Mouse (Mus musculus) erythroblast, embryonic 14.5 days (primary cell): Measurements from ENCODE around the gene Gm7879. TPM values are rescaled to one million over a fixed set of nuclear protein-coding genes. Genes with fewer than 3 reads are reported as not detected.
"Not testable (repeated sequence)": the region's sequence is repeated elsewhere in the genome, so short reads cannot be mapped to it uniquely, and the experiment has no call there.

ENCODE experiments used
- H3K27me3 ChIP-seq: 2 replicates; pipeline ENCODE4 v1.6.1; 2012; ENCODE audit warnings: inconsistent platforms; ENCODE audit not compliant: control insufficient read depth
- H3K36me3 ChIP-seq: 2 replicates; pipeline ENCODE4 v1.6.1; 2012; ENCODE audit warnings: mild to moderate bottlenecking, inconsistent platforms; ENCODE audit not compliant: control insufficient read depth
- H3K4me1 ChIP-seq: 2 replicates; pipeline ENCODE4 v1.6.1; 2012; ENCODE audit warnings: inconsistent platforms; ENCODE audit not compliant: control insufficient read depth
- H3K4me3 ChIP-seq: replicated peaks from 2 replicates; pipeline ENCODE3; 2012; ENCODE audit warnings: moderate library complexity, mild to moderate bottlenecking, inconsistent platforms
- H3K9me3 ChIP-seq: 2 replicates; pipeline ENCODE4 v1.6.1; 2012; ENCODE audit warnings: low read length, inconsistent platforms, mixed read lengths; ENCODE audit not compliant: control insufficient read depth
- GATA1 ChIP-seq: IDR thresholded peaks from 2 replicates; pipeline ENCODE4 v1.6.1; 2012; ENCODE audit warnings: low read length, inconsistent platforms, mixed read lengths
- TAL1 ChIP-seq: IDR thresholded peaks from 3 replicates; pipeline ENCODE4 v1.6.1; 2012; ENCODE audit warnings: low read length, inconsistent platforms, mixed read lengths
- polyA plus RNA-seq: library from polyadenylated mRNA; stranded (reverse); fragments of >175 nt; gene quantifications from 2 replicates; pipeline ENCODE4 v1.2.3, GENCODE M21; 2012

Gm7879 gene
- polyA plus RNA-seq, result 0.28 TPM in 1 of 2 replicates, not detected in the other

GRCm38 (mm10) chr5:43912844-43913243 is at the start of gene Gm7879:
Gm7879 (plus strand) TSS chr5:43913144.
- not testable (repeated sequence) for H3K36me3 ChIP-seq, H3K4me1 ChIP-seq, H3K9me3 ChIP-seq

GRCm38 (mm10) chr5:43863642-43864041 is 49.3 kb upstream of the Gm7879 start:
- no peaks in the 10 kb centered on the region for H3K4me1 ChIP-seq
- H3K36me3 ChIP-seq, result no peaks in the 10 kb centered on the region
- TF ChIP-seq TAL1 (no peak), GATA1 (no peak)
- peaks cover 2% of the 10 kb centered on the region; the same call in 1 of the 2 replicates for H3K9me3 ChIP-seq
- peaks cover 2% of the 10 kb centered on the region for H3K27me3 ChIP-seq
- no peak overlapping the region for H3K4me3 ChIP-seq

More at GRCm38 (mm10) chr5:43912844-43913243, at the start of gene Gm7879:
- H3K27me3 ChIP-seq, H3K4me3 ChIP-seq: not testable (repeated sequence)

GRCm38 (mm10) chr5:43865316-43865715 is 47.6 kb upstream of the Gm7879 start:
- H3K36me3 ChIP-seq, result no peaks in the 10 kb centered on the region
- TF ChIP-seq GATA1 (no peak), TAL1 (no peak)
- H3K9me3 ChIP-seq, result no peaks in the 10 kb centered on the region
- H3K4me3 ChIP-seq, result no peak overlapping the region
- H3K27me3 ChIP-seq, result peaks cover 10% of the 10 kb centered on the region
- H3K4me1 ChIP-seq, result no peaks in the 10 kb centered on the region

- no peaks in the 10 kb centered on the region for H3K9me3 ChIP-seq
- no peaks in the 10 kb centered on the region for H3K36me3 ChIP-seq
- no peaks in the 10 kb centered on the region for H3K4me1 ChIP-seq
- peaks cover 10% of the 10 kb centered on the region for H3K27me3 ChIP-seq
- H3K4me3 ChIP-seq, result peak within 1 kb of the TSS; percentile 37
- TF ChIP-seq GATA1 (no peak), TAL1 (no peak)
Observed at GRCm38 (mm10) chr5:43868253-43868652, 44.7 kb upstream of the Gm7879 start, which contains the start of gene Cd38. Cd38 (plus strand) TSS chr5:43868553.

DNA sequence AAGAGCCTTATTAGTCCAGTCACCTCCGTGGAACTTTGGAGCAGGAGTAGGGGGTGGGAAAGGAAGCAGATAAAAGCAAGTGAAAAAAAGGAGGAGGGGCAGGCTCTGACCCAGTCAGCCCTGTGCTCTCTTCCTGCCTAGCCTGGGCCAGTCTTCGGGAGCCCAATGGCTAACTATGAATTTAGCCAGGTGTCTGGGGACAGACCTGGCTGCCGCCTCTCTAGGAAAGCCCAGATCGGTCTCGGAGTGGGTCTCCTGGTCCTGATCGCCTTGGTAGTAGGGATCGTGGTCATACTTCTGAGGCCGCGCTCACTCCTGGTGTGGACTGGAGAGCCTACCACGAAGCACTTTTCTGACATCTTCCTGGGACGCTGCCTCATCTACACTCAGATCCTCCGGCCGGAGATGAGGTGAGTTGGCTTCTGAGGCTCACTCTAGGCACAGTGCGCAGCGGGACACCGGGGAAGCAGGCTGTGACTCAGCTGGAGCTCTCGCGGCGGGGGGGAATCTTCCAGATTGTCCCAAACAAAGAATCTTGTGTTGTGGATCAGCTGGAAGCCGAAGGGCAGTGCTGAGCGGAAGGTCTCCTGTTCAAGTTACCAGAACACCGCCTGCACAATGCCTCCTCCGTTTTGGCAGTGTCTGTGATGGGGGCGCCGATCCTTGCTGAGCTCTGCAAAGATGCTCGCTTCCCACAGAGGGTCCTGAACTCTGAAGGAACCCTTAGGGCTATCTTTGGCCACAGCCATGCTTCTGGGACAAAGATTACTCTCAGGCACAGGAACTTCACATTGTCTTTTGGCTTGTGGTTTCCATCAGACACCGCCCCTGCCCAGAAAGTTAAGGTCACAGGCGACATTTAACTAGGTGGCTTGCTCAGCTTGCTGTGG is 44.0 kb upstream of the Gm7879 start:
- Histone ChIP-seq H3K9me3 (no peaks in the 10 kb centered on the region), H3K4me1 (no peaks in the 10 kb centered on the region), H3K27me3 (peaks cover 10% of the 10 kb centered on the region), H3K4me3 (peak overlapping the region; percentile 37), H3K36me3 (no peaks in the 10 kb centered on the region)
- no peak for TF ChIP-seq TAL1
- no peak for TF ChIP-seq GATA1

DNA sequence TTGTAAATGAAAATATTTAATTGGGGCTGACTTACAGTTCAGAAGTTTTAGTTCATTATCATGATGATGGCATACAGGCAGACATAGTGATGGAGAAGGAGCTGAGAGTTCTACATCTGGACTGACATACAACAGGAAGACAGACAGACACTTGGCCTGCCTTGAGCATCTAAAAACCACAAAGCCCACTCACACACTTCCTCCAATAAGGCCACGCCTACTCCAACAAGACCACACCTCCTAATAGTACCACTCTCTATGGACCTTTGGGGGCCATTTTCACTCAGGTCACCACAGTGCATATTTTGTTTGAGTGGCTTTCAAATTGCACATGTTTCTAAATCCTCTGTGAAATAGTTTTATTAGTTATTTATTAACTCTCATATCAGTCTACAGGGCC is 41.1 kb upstream of the Gm7879 start:
- Histone ChIP-seq H3K9me3 (no peaks in the 10 kb centered on the region), H3K27me3 (peaks cover 10% of the 10 kb centered on the region), H3K36me3 (no peaks in the 10 kb centered on the region), H3K4me1 (no peaks in the 10 kb centered on the region), H3K4me3 (no peak overlapping the region)
- TF ChIP-seq GATA1, result no peak
- no peak for TF ChIP-seq TAL1

DNA sequence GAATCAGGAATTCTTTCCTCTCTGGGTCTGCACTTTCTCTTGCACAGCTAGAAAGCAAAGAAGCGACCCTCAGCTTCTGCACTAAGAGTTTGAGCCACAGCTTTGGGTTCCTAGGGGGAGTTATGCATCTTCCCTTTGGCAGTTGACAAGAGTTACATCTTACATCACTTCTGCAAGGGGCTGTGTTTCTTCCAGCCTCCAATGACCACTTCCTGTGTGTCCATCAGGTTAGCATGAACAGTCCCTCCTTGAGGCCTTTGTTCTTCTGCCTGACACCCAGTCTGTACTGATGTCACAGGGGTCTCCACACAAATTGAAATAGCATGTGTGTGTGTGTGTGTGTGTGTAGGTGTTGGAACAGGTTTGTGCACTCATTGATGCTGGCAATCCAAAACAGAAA is 40.3 kb upstream of the Gm7879 start:
- Histone ChIP-seq H3K4me1 (no peaks in the 10 kb centered on the region), H3K4me3 (no peak overlapping the region), H3K36me3 (no peaks in the 10 kb centered on the region), H3K27me3 (peaks cover 10% of the 10 kb centered on the region), H3K9me3 (no peaks in the 10 kb centered on the region)
- TF ChIP-seq GATA1, result no peak
- TF ChIP-seq TAL1, result no peak

DNA sequence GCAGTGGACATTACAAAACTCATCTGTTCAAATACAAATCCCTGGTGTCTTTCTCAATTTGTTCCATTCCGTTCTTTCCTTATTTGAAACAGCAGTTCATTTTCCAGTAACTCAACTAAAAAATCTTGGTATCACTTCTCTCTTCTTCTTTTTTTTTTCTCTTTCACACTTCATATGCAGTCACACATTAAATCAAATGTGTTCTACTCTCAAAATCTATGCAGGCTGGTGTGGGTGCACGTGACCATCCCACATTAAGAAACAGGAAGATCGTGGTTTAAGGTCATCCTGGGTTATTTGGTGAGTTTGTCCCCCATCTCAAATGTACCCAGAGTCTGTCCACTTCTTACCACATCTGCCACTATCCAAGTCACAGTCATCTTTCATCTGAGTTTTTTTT is 30.9 kb upstream of the Gm7879 start:
- Histone ChIP-seq H3K27me3 (no peaks in the 10 kb centered on the region), H3K4me3 (no peak overlapping the region), H3K9me3 (no peaks in the 10 kb centered on the region), H3K36me3 (no peaks in the 10 kb centered on the region), H3K4me1 (no peaks in the 10 kb centered on the region)
- no peak for TF ChIP-seq TAL1
- no peak for TF ChIP-seq GATA1

- Histone ChIP-seq H3K36me3 (no peaks in the 10 kb centered on the region), H3K4me1 (no peaks in the 10 kb centered on the region), H3K4me3 (no peak overlapping the region), H3K9me3 (no peaks in the 10 kb centered on the region), H3K27me3 (no peaks in the 10 kb centered on the region)
- TF ChIP-seq TAL1 (no peak), GATA1 (no peak)
Observed at GRCm38 (mm10) chr5:43885060-43885820, 27.7 kb upstream of the Gm7879 start.
